ENCODE assay signal across 11 mouse cellular contexts in genomic region chr9:21311695-21312094, GRCm38 (mm10). TPM values are rescaled to one million over a fixed set of nuclear protein-coding genes. Genes with fewer than 3 reads are reported as not detected.
A peak's percentile ranks its signal among the peaks of the same experiment; 100 is the strongest.
DNase-seq lines count a peak whose midpoint lies in the region; ATAC-seq and TF ChIP-seq lines count a peak whose summit lies in the region.
"Had no signal": no experiment of that assay in that cellular context is flagged by ENCODE, and none has a peak within 500 bp of the region (broad histone marks: within the 10 kb centered on the region; RNA-seq: fewer than 3 reads in every experiment).

No protein-coding gene starts in this region.

- no peak for DNase-seq in forebrain, embryonic 10.5 days (ENCODE audit: extremely low spot score, low spot score)
- no peak for DNase-seq in liver, adult 2 months (ENCODE audit: extremely low read depth, low read depth, low spot score)
- no peak for DNase-seq in liver
- DNase-seq in embryo, embryonic 9.5 days (ENCODE audit: extremely low spot score) = no peak
- DNase-seq: layer of hippocampus, postnatal 36 days; thymus, postnatal 36 days had no signal

- peak overlapping the region; percentile 24 for H3K4me3 ChIP-seq in forebrain, embryonic 10.5 days
- no peak overlapping the region for H3K4me3 ChIP-seq in forebrain, embryonic 12.5 days (replicated peaks)
- H3K4me3 ChIP-seq in liver, adult 2 months (ENCODE audit: insufficient read depth, low read depth, low read length) = 0 out of 2 replicates have a peak overlapping the region, but pooled peaks have one; percentile 7
- H3K4me3 ChIP-seq in intestine, embryonic 16.5 days (ENCODE audit: low read length) = peak overlapping the region; percentile 61
- H3K4me3 ChIP-seq in neural tube, embryonic 15.5 days (replicated peaks) = peak overlapping the region; percentile 35

- H3K4me2 ChIP-seq in forebrain, embryonic 12.5 days = no peak overlapping the region
- peak overlapping the region; percentile 47 for H3K4me2 ChIP-seq in intestine, embryonic 16.5 days (ENCODE audit: low read depth, low read length)
- peak overlapping the region; percentile 50 for H3K4me2 ChIP-seq in neural tube, embryonic 15.5 days

- no peak for ATAC-seq in forebrain, embryonic 12.5 days (ENCODE audit: low FRiP score)
- peak; percentile 65 for ATAC-seq in intestine, embryonic 16.5 days
- ATAC-seq in neural tube, embryonic 15.5 days (ENCODE audit: low FRiP score) = no peak
- ATAC-seq in cerebellum, adult (ENCODE audit: insufficient number of reproducible peaks, low FRiP score, low TSS enrichment) = no peak
- ATAC-seq: Patski had no signal

- H3K4me1 ChIP-seq in forebrain, embryonic 10.5 days = peaks cover 8% of the 10 kb centered on the region; the same call in 1 of the 2 replicates
- peaks cover 6% of the 10 kb centered on the region; the same call in 1 of the 2 replicates for H3K4me1 ChIP-seq in forebrain, embryonic 12.5 days
- H3K4me1 ChIP-seq in liver, adult 2 months (ENCODE audit: control insufficient read depth, insufficient read depth, low read length) = no peaks in the 10 kb centered on the region
- H3K4me1 ChIP-seq in intestine, embryonic 16.5 days (ENCODE audit: control insufficient read depth, insufficient read depth, low read length) = no peaks in the 10 kb centered on the region
- peaks cover 6% of the 10 kb centered on the region; the same call in 1 of the 2 replicates for H3K4me1 ChIP-seq in neural tube, embryonic 15.5 days

- peaks cover 34% of the 10 kb centered on the region for H3K27me3 ChIP-seq in forebrain, embryonic 10.5 days (ENCODE audit: poor library complexity, severe bottlenecking)
- H3K27me3 ChIP-seq in forebrain, embryonic 12.5 days = peaks cover 24% of the 10 kb centered on the region
- peaks cover 6% of the 10 kb centered on the region for H3K27me3 ChIP-seq in liver, adult 2 months (ENCODE audit: control insufficient read depth, insufficient read depth, low read length)
- 0 out of 2 replicates have a peak, but pooled peaks cover 5% of the 10 kb centered on the region for H3K27me3 ChIP-seq in intestine, embryonic 16.5 days (replicated peaks; ENCODE audit: control insufficient read depth, insufficient read depth, low read length)
- peaks cover 15% of the 10 kb centered on the region for H3K27me3 ChIP-seq in neural tube, embryonic 15.5 days (replicated peaks)
- H3K27me3 ChIP-seq: Patski had no signal

- no peaks in the 10 kb centered on the region for H3K79me2 ChIP-seq in liver, adult 2 months (ENCODE audit: control insufficient read depth, insufficient read depth, low read length)

- H3K9ac ChIP-seq in forebrain, embryonic 12.5 days = no peak overlapping the region
- no peak overlapping the region for H3K9ac ChIP-seq in liver, adult 2 months (ENCODE audit: low read depth, low read length)
- H3K9ac ChIP-seq in intestine, embryonic 16.5 days (ENCODE audit: low read depth, low read length) = peak overlapping the region; percentile 62
- H3K9ac ChIP-seq in neural tube, embryonic 15.5 days (replicated peaks) = no peak overlapping the region

- TF ChIP-seq CTCF in liver, adult 2 months (IDR thresholded peaks at IDR 0.05; ENCODE audit: low read depth, low read length) = no peak

- H3K27ac ChIP-seq in forebrain, embryonic 10.5 days = no peak overlapping the region
- no peak overlapping the region for H3K27ac ChIP-seq in forebrain, embryonic 12.5 days
- H3K27ac ChIP-seq in liver, adult 2 months (replicated peaks; ENCODE audit: insufficient read depth, low read depth, low read length) = no peak overlapping the region
- H3K27ac ChIP-seq in intestine, embryonic 16.5 days (ENCODE audit: low read length) = peak overlapping the region; percentile 58
- no peak overlapping the region for H3K27ac ChIP-seq in neural tube, embryonic 15.5 days (replicated peaks)

- no peaks in the 10 kb centered on the region for H3K9me3 ChIP-seq in forebrain, embryonic 10.5 days
- no peaks in the 10 kb centered on the region for H3K9me3 ChIP-seq in forebrain, embryonic 12.5 days
- no peaks in the 10 kb centered on the region for H3K9me3 ChIP-seq in intestine, embryonic 16.5 days (ENCODE audit: control insufficient read depth, low read length)
- H3K9me3 ChIP-seq in neural tube, embryonic 15.5 days (replicated peaks) = no peaks in the 10 kb centered on the region

- WGBS in forebrain, embryonic 10.5 days = 24% methylated on average over 7 of the region's 7 CpGs
- 23% methylated on average over 7 of the region's 7 CpGs for WGBS in forebrain, embryonic 12.5 days
- WGBS in liver, adult 2 months = 60% methylated on average over 7 of the region's 7 CpGs
- 18% methylated on average over 7 of the region's 7 CpGs for WGBS in intestine, embryonic 16.5 days
- 25% methylated on average over 7 of the region's 7 CpGs for WGBS in neural tube, embryonic 15.5 days

- no peaks in the 10 kb centered on the region for H3K36me3 ChIP-seq in forebrain, embryonic 10.5 days (replicated peaks)
- no peaks in the 10 kb centered on the region for H3K36me3 ChIP-seq in forebrain, embryonic 12.5 days (replicated peaks)
- H3K36me3 ChIP-seq in liver, adult 2 months (ENCODE audit: control insufficient read depth, insufficient read depth, low read length) = no peaks in the 10 kb centered on the region
- H3K36me3 ChIP-seq in intestine, embryonic 16.5 days (ENCODE audit: control insufficient read depth, insufficient read depth, low read length) = no peaks in the 10 kb centered on the region
- H3K36me3 ChIP-seq in neural tube, embryonic 15.5 days = no peaks in the 10 kb centered on the region

- no peak for TF ChIP-seq POLR2A in liver, adult 2 months (IDR thresholded peaks at IDR 0.05; ENCODE audit: extremely low read depth, insufficient read depth, low read length)

RNA-seq across cellular contexts. Expression of gene Ap1m2, which starts 0.4 kb away (rescaled TPM):
- 6.3 and 8.5 TPM in 2 replicates for polyA plus RNA-seq in forebrain, embryonic 10.5 days (2016; fragmentation: Nextera tagmentation; extraction: Ambion mirVana)
- 3.3 TPM in 2 replicates for polyA plus RNA-seq in forebrain, embryonic 12.5 days (2016; fragmentation: Nextera tagmentation; extraction: Ambion mirVana)
- total RNA-seq in liver, adult 2 months (2014; rRNA removed) = 0.07 and 0.55 TPM in 2 replicates
- polyA plus RNA-seq in liver, adult 2 months (2012; rRNA removed) = 0.06 and 0.28 TPM in 2 replicates
- 158 and 172 TPM in 2 replicates for polyA plus RNA-seq in intestine, embryonic 16.5 days (2015; fragmentation: Nextera tagmentation; extraction: Ambion mirVana)
- polyA plus RNA-seq in neural tube, embryonic 15.5 days (2015; fragmentation: Nextera tagmentation; extraction: Ambion mirVana) = 2.5 and 12.1 TPM in 2 replicates
- polyA plus RNA-seq: Patski had no signal

RNA-seq across cellular contexts. Expression of gene Slc44a2, which starts 8.8 kb away (rescaled TPM):
- 62.6 and 71.5 TPM in 2 replicates for polyA plus RNA-seq in forebrain, embryonic 10.5 days (2016; fragmentation: Nextera tagmentation; extraction: Ambion mirVana)
- 76.9 and 80.1 TPM in 2 replicates for polyA plus RNA-seq in forebrain, embryonic 12.5 days (2016; fragmentation: Nextera tagmentation; extraction: Ambion mirVana)
- total RNA-seq in liver, adult 2 months (2014; rRNA removed) = 3.8 and 4.9 TPM in 2 replicates
- polyA plus RNA-seq in liver, adult 2 months (2012; rRNA removed) = 3.9 and 5.8 TPM in 2 replicates
- polyA plus RNA-seq in intestine, embryonic 16.5 days (2015; fragmentation: Nextera tagmentation; extraction: Ambion mirVana) = 44.6 and 50.2 TPM in 2 replicates
- polyA plus RNA-seq in neural tube, embryonic 15.5 days (2015; fragmentation: Nextera tagmentation; extraction: Ambion mirVana) = 68.4 and 79.7 TPM in 2 replicates

RNA-seq across cellular contexts. Expression of gene Cdkn2d, which starts 20.5 kb away (rescaled TPM):
- polyA plus RNA-seq in forebrain, embryonic 10.5 days (2016; fragmentation: Nextera tagmentation; extraction: Ambion mirVana) = 40.4 and 42.9 TPM in 2 replicates
- polyA plus RNA-seq in forebrain, embryonic 12.5 days (2016; fragmentation: Nextera tagmentation; extraction: Ambion mirVana) = 70.6 and 74.5 TPM in 2 replicates
- 3.0 and 3.9 TPM in 2 replicates for total RNA-seq in liver, adult 2 months (2014; rRNA removed)
- 5.1 and 5.2 TPM in 2 replicates for polyA plus RNA-seq in liver, adult 2 months (2012; rRNA removed)
- polyA plus RNA-seq in intestine, embryonic 16.5 days (2015; fragmentation: Nextera tagmentation; extraction: Ambion mirVana) = 40.2 and 42.5 TPM in 2 replicates
- 120 and 129 TPM in 2 replicates for polyA plus RNA-seq in neural tube, embryonic 15.5 days (2015; fragmentation: Nextera tagmentation; extraction: Ambion mirVana)

RNA-seq across cellular contexts. Expression of gene Kri1, which starts 23.9 kb away (rescaled TPM):
- 18.3 and 18.8 TPM in 2 replicates for polyA plus RNA-seq in forebrain, embryonic 10.5 days (2016; fragmentation: Nextera tagmentation; extraction: Ambion mirVana)
- polyA plus RNA-seq in forebrain, embryonic 12.5 days (2016; fragmentation: Nextera tagmentation; extraction: Ambion mirVana) = 19.5 and 20.8 TPM in 2 replicates
- total RNA-seq in liver, adult 2 months (2014; rRNA removed) = 5.0 and 6.5 TPM in 2 replicates
- polyA plus RNA-seq in liver, adult 2 months (2012; rRNA removed) = 6.3 and 9.7 TPM in 2 replicates
- 12.3 and 13.2 TPM in 2 replicates for polyA plus RNA-seq in intestine, embryonic 16.5 days (2015; fragmentation: Nextera tagmentation; extraction: Ambion mirVana)
- 15.2 and 18.7 TPM in 2 replicates for polyA plus RNA-seq in neural tube, embryonic 15.5 days (2015; fragmentation: Nextera tagmentation; extraction: Ambion mirVana)

RNA-seq across cellular contexts. Expression of gene Atg4d, which starts 46.6 kb away (rescaled TPM):
- polyA plus RNA-seq in forebrain, embryonic 10.5 days (2016; fragmentation: Nextera tagmentation; extraction: Ambion mirVana) = 45.2 and 48.5 TPM in 2 replicates
- polyA plus RNA-seq in forebrain, embryonic 12.5 days (2016; fragmentation: Nextera tagmentation; extraction: Ambion mirVana) = 47.4 and 50.7 TPM in 2 replicates
- total RNA-seq in liver, adult 2 months (2014; rRNA removed) = 22.3 and 27.3 TPM in 2 replicates
- 42.2 and 45.8 TPM in 2 replicates for polyA plus RNA-seq in liver, adult 2 months (2012; rRNA removed)
- 62.1 and 62.3 TPM in 2 replicates for polyA plus RNA-seq in intestine, embryonic 16.5 days (2015; fragmentation: Nextera tagmentation; extraction: Ambion mirVana)
- polyA plus RNA-seq in neural tube, embryonic 15.5 days (2015; fragmentation: Nextera tagmentation; extraction: Ambion mirVana) = 50.0 and 52.4 TPM in 2 replicates

Comparison
In these comparisons a context has a peak if more than half of its experiments do, and no peak if none do; other contexts are left out.
1. RNA of gene Ap1m2, which starts 0.4 kb away (polyA plus RNA-seq): 158 to 172 TPM in intestine, embryonic 16.5 days; 6.3 to 8.5 TPM in forebrain, embryonic 10.5 days, 3.3 TPM in forebrain, embryonic 12.5 days, 2.5 to 12.1 TPM in neural tube, embryonic 15.5 days and 0.06 to 0.28 TPM in liver, adult 2 months; every median in the first group is over 10 times any median in the second.